Comparison of ENCODE assay signal across 24 mouse cellular contexts in the genomic region with DNA sequence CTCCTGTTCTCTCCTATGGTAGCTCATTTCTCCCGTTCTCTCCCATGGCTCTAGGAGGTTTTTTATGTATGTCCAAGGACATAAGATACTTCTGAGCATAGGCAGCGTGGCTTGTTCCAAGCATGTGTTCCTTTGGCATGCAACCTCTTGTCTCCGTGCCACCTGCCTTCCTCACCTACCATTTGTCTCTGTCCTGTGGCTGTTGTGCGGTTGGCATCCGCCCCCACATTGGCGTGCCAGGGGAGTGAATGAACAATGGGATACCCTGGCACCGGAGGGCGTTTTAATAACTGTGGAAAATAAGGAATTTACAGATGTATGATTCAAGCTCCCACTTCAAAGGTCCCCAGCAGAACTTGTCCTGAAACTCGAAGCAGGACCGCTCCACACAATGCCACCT.
A peak's percentile ranks its signal among the peaks of the same experiment; 100 is the strongest.
DNase-seq lines count a peak whose midpoint lies in the region; TF ChIP-seq lines count a peak whose summit lies in the region.
"Had no signal": no experiment of that assay in that cellular context is flagged by ENCODE, and none has a peak within 500 bp of the region (broad histone marks: within the 10 kb centered on the region; RNA-seq: fewer than 3 reads in every experiment).

No protein-coding gene starts in this region.

- H3K4me3 ChIP-seq in C2C12 (ENCODE audit: insufficient read depth, poor library complexity, severe bottlenecking), result no peak overlapping the region
- H3K4me3 ChIP-seq: embryonic facial prominence, embryonic 13.5 days; erythroblast, embryonic 14.5 days; forebrain, embryonic 12.5 days; liver, embryonic 12.5 days; neural tube, embryonic 15.5 days had no signal

- H3K27me3 ChIP-seq in C2C12 (ENCODE audit: control insufficient read depth, insufficient read depth, insufficient read length), result no peaks in the 10 kb centered on the region
- H3K27me3 ChIP-seq: embryonic facial prominence, embryonic 13.5 days; forebrain, embryonic 12.5 days; liver, embryonic 12.5 days; neural tube, embryonic 15.5 days; Patski had no signal

- peak; percentile 7 for DNase-seq in gastrocnemius, postnatal 10 days
- DNase-seq in gastrocnemius, postnatal 25 days, result no peak
- peak; percentile 26 for DNase-seq in 3134 (ENCODE audit: extremely low read depth, insufficient read length, low spot score)
- peak; percentile 23 for DNase-seq in ovary, postnatal 36 days (ENCODE audit: low spot score)
- no peak for DNase-seq in right cerebral cortex, adult 2 months (ENCODE audit: low spot score in 2 of 2)
- DNase-seq: adrenal gland, postnatal 10 days; cerebellum, adult 11 months; embryo, embryonic 11 days; forebrain, postnatal 0 days; heart, postnatal 14 days; kidney, adult 9 months; kidney, postnatal 25 days; left cerebral cortex, postnatal 4 days; liver, postnatal 0 days; lung, postnatal 36 days; right cerebral cortex, postnatal 14 days had no signal

- H3K79me3 ChIP-seq in C2C12 (ENCODE audit: low read depth), result no peaks in the 10 kb centered on the region

- H3K36me3 ChIP-seq in C2C12 (ENCODE audit: control insufficient read depth, insufficient read depth), result no peaks in the 10 kb centered on the region
- H3K36me3 ChIP-seq: embryonic facial prominence, embryonic 13.5 days; forebrain, embryonic 12.5 days; G1E; liver, embryonic 12.5 days; neural tube, embryonic 15.5 days had no signal

- H3K79me2 ChIP-seq in C2C12 (ENCODE audit: control insufficient read depth, insufficient read depth), result no peaks in the 10 kb centered on the region

- no peak for TF ChIP-seq CTCF in C2C12 (IDR thresholded peaks at IDR 0.05; ENCODE audit: control insufficient read depth, insufficient read depth, insufficient read length)

- H3ac ChIP-seq in C2C12 (ENCODE audit: control insufficient read depth, insufficient read length, low read depth), result no peak overlapping the region

TF ChIP-seq in C2C12, 6 proteins besides CTCF, POLR2A, EP300 and RAD21:
- peak; percentile 77 for TF ChIP-seq MYOD1 (IDR thresholded peaks at IDR 0.05; ENCODE audit: control insufficient read depth, insufficient read length, low read depth)
- no peak for TF ChIP-seq USF1 (IDR thresholded peaks at IDR 0.05; ENCODE audit: low read depth)

Comparison
In these comparisons a context has a peak if more than half of its experiments do, and no peak if none do; other contexts are left out.
1. DNase-seq: peak in gastrocnemius, postnatal 10 days (single experiment), 3134 (single experiment) and ovary, postnatal 36 days (single experiment); none in gastrocnemius, postnatal 25 days (single experiment) and right cerebral cortex, adult 2 months (0 of 2).